Mouse (Mus musculus): ENCODE results near the gene 1110059E24Rik.

DNA sequence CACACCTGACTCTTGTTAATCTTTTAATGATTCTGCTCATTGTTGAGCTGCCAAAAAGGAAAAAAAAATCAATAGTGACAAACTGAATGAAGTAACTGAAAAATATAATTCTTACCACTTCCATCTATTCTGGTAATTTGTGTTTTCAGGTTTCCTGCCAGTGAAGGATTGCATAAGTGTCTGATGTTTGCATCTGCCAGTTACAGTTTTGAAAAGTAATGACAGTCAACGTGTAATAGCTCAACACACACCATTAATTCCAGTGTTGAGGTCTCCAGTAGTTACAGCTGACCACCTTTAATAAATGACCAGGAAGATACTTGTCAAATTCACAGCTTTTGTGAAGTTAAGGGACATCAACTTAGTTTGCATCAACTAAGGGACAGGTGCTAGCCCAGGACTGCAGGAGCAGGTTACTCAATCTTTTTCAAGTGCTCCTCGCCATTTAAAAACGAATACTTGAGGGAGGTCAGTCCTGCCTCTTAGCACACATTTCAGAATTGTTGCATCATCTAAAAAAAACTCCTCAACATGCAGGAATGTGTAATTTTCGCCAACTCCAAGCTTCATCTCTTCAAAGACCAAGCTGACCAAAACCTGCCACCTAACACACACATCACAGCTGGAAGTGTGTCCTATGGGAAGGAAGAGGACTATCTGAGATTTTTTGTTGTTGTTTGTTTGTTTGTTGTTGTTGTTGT lies 11.1 kb upstream of the 1110059E24Rik start:
- TF ChIP-seq CTCF (IDR thresholded peaks at IDR 0.05; ENCODE audit: low read depth) (no peak), EP300 (IDR thresholded peaks at IDR 0.05; ENCODE audit: low read depth) (no peak)

Measured in liver, embryonic 14.5 days (tissue).